Mouse (Mus musculus): Measurements from ENCODE around the gene Hspa12a.

Hspa12a gene

GRCm38 (mm10) chr19:58942841-58943828, at the start of gene Hspa12a, which contains the start of gene Eno4:
Hspa12a (minus strand) TSS chr19:58943654.
Eno4 (plus strand) TSS chr19:58943425.
- peak; percentile 91 for DNase-seq (ENCODE audit: low spot score)

GRCm38 (mm10) chr19:58981571-58981970, 38.1 kb upstream of the Hspa12a start:
- DNase-seq (ENCODE audit: low spot score): no peak

- no peak for DNase-seq (ENCODE audit: low spot score)
These were observed 36.6 kb upstream of the Hspa12a start for GRCm38 (mm10) chr19:58980056-58980440.

DNA sequence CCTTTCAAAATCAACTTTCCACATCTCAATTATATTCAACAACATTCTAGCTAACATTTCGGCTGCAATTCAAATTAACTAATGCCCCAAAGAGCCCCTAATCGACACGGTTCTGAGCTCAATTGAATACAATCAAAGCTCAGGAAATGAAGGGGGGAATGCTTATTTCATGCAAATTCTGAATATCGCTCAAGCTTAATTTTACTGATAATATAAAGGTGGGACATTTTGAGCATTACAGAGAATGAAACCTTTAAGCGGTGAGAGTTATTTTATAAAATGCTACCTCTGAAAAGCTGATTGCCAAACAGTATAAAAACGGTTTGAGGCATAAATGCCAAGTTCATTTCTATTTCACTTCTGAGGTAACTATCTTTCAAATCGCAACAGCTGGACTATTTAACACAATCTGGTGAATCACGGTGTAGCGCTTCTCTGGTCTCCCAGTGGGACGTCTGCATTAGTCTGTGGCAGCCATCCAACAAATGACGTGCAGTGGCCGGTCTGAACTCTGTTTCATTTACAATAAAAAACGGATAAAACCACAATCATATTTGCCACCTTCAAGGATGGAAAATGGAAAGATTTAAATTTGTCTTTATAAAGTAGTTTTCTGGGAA, 36.1 kb upstream of the Hspa12a start:
- DNase-seq (ENCODE audit: low spot score): no peak

DNA sequence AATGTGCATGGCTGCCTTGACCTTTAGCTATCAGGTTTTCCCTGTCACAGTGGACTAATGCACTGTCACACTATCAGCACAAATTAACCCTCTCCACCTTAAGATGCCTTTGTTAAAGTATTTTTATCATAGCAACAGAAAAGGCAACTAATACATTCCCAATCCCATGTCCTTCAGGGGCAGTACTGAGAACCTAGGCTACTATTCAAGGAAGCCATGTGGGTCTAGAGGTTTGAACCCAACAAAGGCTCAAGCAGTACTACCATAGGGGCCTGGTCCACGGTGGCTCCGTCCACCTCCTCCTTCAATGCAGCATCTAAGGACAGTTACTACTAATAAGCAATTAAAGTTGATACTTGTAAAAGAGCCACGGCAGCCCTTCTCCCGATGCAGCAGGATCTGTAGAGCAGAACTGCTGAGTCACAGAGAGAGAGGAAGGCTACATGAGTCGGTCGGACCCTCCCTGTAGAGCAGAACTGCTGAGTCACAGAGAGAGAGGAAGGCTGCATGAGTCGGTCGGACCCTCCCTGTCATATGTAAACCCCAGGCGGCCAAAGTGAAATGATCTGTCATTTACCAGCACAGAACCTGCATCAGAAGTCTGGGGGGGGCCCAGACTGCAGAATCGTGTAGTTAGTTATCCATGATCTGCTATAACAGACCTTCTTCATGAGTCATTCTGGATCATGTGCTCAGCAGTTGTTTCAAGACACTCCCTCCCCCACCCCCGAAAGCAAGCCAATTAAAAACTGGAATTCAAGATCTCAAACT, 35.1 kb upstream of the Hspa12a start:
- DNase-seq (ENCODE audit: low spot score): peak; percentile 7

- DNase-seq (ENCODE audit: low spot score): no peak
These were observed 31.9 kb upstream of the Hspa12a start for GRCm38 (mm10) chr19:58975216-58975863.

- DNase-seq (ENCODE audit: low spot score): no peak
These were observed 30.7 kb upstream of the Hspa12a start for GRCm38 (mm10) chr19:58974126-58974525.

DNA sequence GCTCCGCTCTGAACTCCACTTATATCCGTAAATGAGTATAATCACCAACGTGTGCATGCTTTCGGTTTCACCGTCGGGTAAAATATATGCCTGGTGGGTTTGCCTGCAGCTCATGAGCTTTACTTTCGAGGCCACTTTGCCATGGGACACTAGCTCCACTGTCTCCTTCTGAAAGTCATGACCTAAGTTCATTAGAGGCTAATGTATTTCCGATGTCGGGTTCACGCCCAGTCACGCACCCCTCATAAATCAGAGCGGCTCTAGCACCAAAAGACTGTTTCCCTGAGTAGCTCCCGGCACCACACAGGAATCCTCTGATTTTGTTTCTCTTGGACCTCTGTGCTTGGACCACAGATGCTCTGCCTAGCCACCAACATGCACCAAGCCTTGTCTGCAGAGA, 27.4 kb upstream of the Hspa12a start:
- no peak for DNase-seq (ENCODE audit: low spot score)

GRCm38 (mm10) chr19:58968731-58969506, 25.5 kb upstream of the Hspa12a start:
- DNase-seq (ENCODE audit: low spot score): no peak

DNA sequence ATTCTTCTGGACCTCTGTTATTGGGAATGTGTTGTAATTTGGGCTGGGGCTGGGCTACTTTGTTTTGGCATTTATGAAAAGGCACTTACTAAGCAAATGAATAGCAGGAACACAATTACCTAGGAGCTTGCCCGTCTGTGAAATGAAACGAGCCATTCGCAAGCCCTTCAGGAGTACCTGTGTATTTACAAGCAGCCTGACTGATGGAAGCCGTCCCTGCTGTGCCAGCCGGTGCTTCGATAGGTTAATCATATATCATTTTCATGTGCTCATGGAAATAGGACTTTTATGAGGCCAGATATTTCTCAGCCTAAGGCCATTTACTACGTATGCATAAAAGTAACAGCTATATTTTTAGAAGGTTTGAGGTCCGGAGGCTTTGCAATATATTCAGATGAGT, 19.6 kb upstream of the Hspa12a start:
- no peak for DNase-seq (ENCODE audit: low spot score)

- no peak for DNase-seq (ENCODE audit: low spot score)
These were observed 11.3 kb upstream of the Hspa12a start for GRCm38 (mm10) chr19:58954779-58955178.

- no peak for DNase-seq (ENCODE audit: low spot score)
These were observed 8.8 kb upstream of the Hspa12a start for GRCm38 (mm10) chr19:58952236-58952635.

DNA sequence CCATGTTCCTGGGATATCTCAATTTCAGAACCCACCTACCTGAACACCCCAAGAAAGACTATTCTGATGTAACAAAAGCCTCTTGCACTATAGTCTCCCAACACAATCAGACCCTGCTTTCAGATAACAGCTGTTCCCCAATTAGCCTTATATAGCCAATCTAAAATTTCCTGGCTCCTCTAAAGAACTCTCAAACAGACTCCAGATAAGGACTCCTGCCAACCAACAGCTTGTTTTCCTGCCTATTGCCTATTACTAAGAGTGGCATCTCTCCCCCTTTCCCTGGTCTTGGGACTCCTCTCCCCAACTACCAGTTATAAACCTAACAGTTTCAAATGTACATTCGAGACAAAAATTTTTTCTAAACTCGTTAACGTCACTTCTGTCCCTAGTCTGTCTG, 8.1 kb upstream of the Hspa12a start:
- DNase-seq (ENCODE audit: low spot score): no peak

DNA sequence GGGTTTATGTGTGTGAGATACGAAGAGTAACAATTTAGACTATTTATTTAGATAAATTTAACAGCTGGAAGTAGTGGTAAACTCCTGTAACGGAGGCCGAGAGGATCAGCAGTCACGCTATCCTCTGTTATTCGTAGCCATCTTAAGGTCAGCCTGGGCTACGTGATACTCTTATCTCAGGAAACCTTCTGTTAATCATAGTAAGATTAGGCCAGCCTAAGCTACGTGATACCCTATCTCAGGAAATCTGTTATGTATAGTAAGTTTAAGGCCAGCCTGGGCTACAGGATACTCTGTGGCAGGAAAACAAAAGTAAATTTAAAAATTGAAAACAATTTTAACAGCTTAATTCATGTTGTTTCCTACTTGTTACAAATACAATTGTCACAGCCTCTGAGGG, 2.5 kb upstream of the Hspa12a start:
- DNase-seq (ENCODE audit: low spot score): no peak

DNA sequence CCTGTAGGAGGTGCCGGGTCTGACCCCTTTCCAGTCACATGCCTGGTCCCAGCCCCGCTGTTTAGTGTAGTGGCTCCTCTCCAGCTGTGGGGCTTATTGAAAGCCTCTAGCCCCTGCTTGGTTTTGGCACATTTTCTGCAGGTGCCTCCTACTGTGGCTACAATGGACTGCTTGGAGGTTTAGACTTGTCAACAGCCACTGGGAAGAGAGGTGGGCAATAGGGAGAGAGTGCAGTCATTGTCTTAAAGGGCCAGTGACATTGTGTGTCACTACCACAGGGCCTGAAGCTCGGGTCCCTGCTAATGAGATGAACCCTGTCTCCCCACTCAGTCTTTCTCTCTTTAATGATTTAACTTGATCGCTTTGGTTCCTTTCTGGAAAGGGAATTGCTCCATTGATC, 10.4 kb downstream of the Hspa12a start:
- DNase-seq (ENCODE audit: low spot score): no peak

- no peak for DNase-seq (ENCODE audit: low spot score)
These were observed 12.2 kb downstream of the Hspa12a start for GRCm38 (mm10) chr19:58931081-58931800.

- DNase-seq (ENCODE audit: low spot score): no peak
These were observed 24.3 kb downstream of the Hspa12a start for GRCm38 (mm10) chr19:58919148-58919547.

GRCm38 (mm10) chr19:58918597-58918996, 24.9 kb downstream of the Hspa12a start:
- no peak for DNase-seq (ENCODE audit: low spot score)

GRCm38 (mm10) chr19:58913301-58913700, 30.2 kb downstream of the Hspa12a start:
- DNase-seq (ENCODE audit: low spot score): no peak

DNA sequence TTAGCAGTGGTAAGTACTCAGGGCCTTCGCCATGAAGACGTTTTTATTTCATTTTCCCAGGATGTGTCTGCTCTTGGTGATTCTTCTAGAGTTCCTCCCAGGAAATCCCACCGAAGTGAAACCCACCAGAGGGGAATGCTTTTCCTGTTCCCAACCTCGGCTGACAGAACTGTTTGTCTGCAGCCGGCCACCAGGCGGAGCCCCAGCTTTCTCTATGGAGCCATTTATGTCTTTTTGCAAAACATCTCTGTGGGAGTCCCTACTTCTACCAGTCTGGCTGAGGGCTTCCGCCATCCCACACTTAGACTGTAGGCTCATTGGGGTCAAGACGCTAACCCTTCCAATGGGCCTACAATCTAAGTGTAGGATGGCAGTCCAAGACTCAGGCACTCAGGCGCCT, 32.1 kb downstream of the Hspa12a start:
- no peak for DNase-seq (ENCODE audit: low spot score)

Measured in ovary, adult 18-20 months (tissue).